Mouse (Mus musculus) liver, embryonic 15.5 days (tissue): ENCODE measurements around the gene Gpr107. TPM values are rescaled to one million over a fixed set of nuclear protein-coding genes. Genes with fewer than 3 reads are reported as not detected.

Experiments
- ATAC-seq: fragments of 200-750 bp; cut with Nextera tagmentation; 2 replicates; pipeline ENCODE4 v1.8.0; 2017; ENCODE audit warnings: moderate number of reproducible peaks, mild to moderate bottlenecking, moderate library complexity; ENCODE audit not compliant: insufficient read depth
- H3K27ac ChIP-seq: fragments of 300-500 bp; sonication (generic); replicated peaks from 2 replicates; pipeline ENCODE4 v1.5.1; 2015; ENCODE audit warnings: mild to moderate bottlenecking, inconsistent platforms
- H3K27me3 ChIP-seq: fragments of 300-500 bp; sonication (generic); 2 replicates; pipeline ENCODE4 v1.6.1; 2015; ENCODE audit warnings: mild to moderate bottlenecking, inconsistent platforms
- H3K36me3 ChIP-seq: fragments of 300-500 bp; sonication (generic); replicated peaks from 2 replicates; pipeline ENCODE4 v1.6.1; 2015; ENCODE audit warnings: moderate library complexity, mild to moderate bottlenecking, inconsistent platforms
- H3K4me1 ChIP-seq: fragments of 300-500 bp; sonication (generic); replicated peaks from 2 replicates; pipeline ENCODE4 v1.6.1; 2015; ENCODE audit warnings: inconsistent platforms
- H3K4me2 ChIP-seq: fragments of 300-500 bp; sonication (generic); 2 replicates; pipeline ENCODE4 v1.6.1; 2015; ENCODE audit warnings: moderate library complexity, mild to moderate bottlenecking, inconsistent platforms
- H3K4me3 ChIP-seq: fragments of 300-500 bp; sonication (generic); replicated peaks from 2 replicates; pipeline ENCODE4 v1.5.1; 2015; ENCODE audit warnings: mild to moderate bottlenecking, inconsistent platforms
- H3K9ac ChIP-seq: fragments of 300-500 bp; sonication (generic); 2 replicates; pipeline ENCODE4 v1.6.1; 2015; ENCODE audit warnings: moderate library complexity, mild to moderate bottlenecking, inconsistent platforms
- H3K9me3 ChIP-seq: fragments of 300-500 bp; sonication (generic); replicated peaks from 2 replicates; pipeline ENCODE4 v1.6.1; 2016; ENCODE audit warnings: inconsistent platforms
- WGBS: fragments of 180-500 bp; shearing (Covaris S2); methylation state at CpG from one replicate; pipeline ENCODE4 v1.1.7; 2015; ENCODE audit warnings: mixed read lengths; ENCODE audit not compliant: insufficient replicate concordance; 5-methylcytosine and 5-hydroxymethylcytosine counted together
- polyA plus RNA-seq: library from polyadenylated mRNA; unstranded; fragments of >200 nt; fragmentation: Nextera tagmentation; extraction: Ambion mirVana; gene quantifications from 2 replicates; pipeline ENCODE4 v1.2.1, GENCODE M21; 2015

Gpr107 gene
- polyA plus RNA-seq, 1 experiment from 2014 or later = 10.4 TPM

DNA sequence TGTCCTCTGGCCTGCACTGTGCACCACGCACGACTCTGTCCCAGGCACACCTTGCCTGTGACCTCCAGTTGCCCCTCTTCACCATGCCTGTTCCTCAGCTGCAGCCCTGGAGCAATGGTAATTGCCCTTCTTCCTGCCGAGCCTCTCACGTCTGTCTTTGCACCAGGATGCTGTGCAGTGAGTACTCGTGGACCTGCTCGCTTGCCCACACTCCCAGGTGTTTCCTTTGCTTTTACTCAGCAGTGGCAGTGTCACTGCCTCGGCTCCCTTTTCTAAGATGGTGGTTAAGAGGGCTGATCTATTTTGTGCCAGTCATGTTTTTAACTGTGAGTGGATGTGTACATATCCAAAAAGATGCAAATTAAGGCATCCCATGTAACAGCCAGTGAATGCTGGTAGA lies 27.4 kb downstream of the Gpr107 start:
- Histone ChIP-seq H3K27ac (no peak overlapping the region), H3K9me3 (no peaks in the 10 kb centered on the region), H3K27me3 (no peaks in the 10 kb centered on the region), H3K4me2 (no peak overlapping the region), H3K9ac (no peak overlapping the region), H3K4me1 (no peaks in the 10 kb centered on the region; the same call in 1 of the 2 replicates), H3K36me3 (peaks cover 72% of the 10 kb centered on the region), H3K4me3 (no peak overlapping the region)
- 64% methylated on average over 7 of the region's 7 CpGs for WGBS
- ATAC-seq = no peak

DNA sequence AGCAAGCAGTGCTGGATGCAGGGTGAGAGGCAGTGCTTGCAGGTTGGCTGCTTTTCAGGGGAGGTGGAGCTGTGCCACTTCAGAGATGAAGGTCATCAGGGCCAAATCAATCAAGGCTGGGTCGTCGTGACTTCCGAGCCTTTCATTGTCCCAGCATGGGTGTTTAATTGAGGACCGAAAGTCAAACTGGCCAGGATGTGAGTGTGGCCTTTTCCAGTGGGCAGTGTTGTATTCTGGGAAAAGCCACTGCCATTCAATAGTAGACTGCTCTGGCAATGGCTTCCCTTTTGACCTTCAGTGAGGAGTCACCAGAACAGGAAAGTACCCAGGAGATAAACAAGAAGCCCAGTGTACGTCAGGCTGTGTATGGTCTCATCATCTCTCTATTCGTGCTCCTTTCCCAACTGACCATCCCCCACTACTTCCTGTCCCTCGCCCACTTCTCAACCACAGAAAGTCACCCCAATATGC lies 28.0 kb downstream of the Gpr107 start:
- H3K4me2 ChIP-seq = no peak overlapping the region
- H3K4me3 ChIP-seq = no peak overlapping the region
- H3K9me3 ChIP-seq = no peaks in the 10 kb centered on the region
- no peaks in the 10 kb centered on the region; the same call in 1 of the 2 replicates for H3K4me1 ChIP-seq
- 54% methylated on average over 7 of the region's 7 CpGs for WGBS
- ATAC-seq = no peak
- H3K27me3 ChIP-seq = no peaks in the 10 kb centered on the region
- H3K9ac ChIP-seq = no peak overlapping the region
- H3K27ac ChIP-seq = no peak overlapping the region
- H3K36me3 ChIP-seq = peaks cover 74% of the 10 kb centered on the region

DNA sequence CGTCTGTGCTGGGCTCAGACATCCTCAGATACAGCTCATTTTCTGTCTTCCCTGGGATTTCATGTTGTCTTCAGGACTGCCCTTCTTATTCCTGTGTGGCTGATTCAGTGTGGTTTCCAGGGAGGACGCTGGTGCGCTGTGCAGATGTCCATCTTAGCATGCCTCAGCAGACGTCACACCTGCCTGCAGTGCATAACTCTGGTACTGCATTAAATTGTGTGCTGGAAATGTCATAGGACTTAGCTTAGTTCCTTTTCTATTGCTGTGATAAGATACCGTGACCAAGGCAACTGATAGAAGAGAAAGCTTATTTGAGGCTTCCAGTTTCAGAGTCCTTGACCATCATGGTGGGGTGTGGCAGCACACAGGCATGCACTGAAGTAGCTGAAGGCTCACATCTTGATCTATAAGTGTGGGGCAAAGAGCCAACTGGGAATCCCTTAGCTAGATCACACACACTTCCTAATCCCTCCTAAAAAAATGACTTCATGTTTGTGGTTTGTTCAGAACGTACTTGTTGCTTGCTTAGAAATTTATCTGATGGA lies 30.7 kb downstream of the Gpr107 start:
- Histone ChIP-seq H3K4me1 (no peaks in the 10 kb centered on the region; the same call in 1 of the 2 replicates), H3K9me3 (no peaks in the 10 kb centered on the region), H3K27me3 (no peaks in the 10 kb centered on the region), H3K9ac (no peak overlapping the region), H3K36me3 (peaks cover 75% of the 10 kb centered on the region), H3K27ac (no peak overlapping the region), H3K4me3 (no peak overlapping the region), H3K4me2 (no peak overlapping the region)
- 62% methylated on average over 6 of the region's 6 CpGs for WGBS
- ATAC-seq = no peak

DNA sequence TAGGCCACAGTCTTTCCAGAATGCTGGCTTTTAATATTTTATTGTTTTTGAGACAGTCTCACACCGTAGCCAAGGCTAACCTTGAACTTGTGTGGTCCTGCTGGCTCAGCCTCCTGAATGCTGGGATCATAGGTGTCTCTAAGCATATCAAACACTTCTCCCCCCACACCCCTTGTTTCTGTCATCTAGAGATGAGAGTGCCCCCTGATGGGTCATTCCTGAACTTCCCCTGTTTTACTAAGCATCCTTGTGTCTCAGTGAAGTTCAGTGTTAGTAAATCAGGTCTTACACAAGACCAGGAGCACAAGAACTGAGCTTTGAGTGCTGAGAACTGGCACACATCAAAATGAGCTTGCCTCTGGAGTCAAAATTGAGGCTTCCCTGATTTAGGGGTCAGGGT lies 31.7 kb downstream of the Gpr107 start:
- 84% methylated on average over 1 of the region's 1 CpGs for WGBS
- Histone ChIP-seq H3K4me2 (no peak overlapping the region), H3K4me1 (no peaks in the 10 kb centered on the region; the same call in 1 of the 2 replicates), H3K4me3 (no peak overlapping the region), H3K27me3 (no peaks in the 10 kb centered on the region), H3K9me3 (no peaks in the 10 kb centered on the region), H3K36me3 (peaks cover 73% of the 10 kb centered on the region), H3K27ac (no peak overlapping the region), H3K9ac (no peak overlapping the region)
- no peak for ATAC-seq

DNA sequence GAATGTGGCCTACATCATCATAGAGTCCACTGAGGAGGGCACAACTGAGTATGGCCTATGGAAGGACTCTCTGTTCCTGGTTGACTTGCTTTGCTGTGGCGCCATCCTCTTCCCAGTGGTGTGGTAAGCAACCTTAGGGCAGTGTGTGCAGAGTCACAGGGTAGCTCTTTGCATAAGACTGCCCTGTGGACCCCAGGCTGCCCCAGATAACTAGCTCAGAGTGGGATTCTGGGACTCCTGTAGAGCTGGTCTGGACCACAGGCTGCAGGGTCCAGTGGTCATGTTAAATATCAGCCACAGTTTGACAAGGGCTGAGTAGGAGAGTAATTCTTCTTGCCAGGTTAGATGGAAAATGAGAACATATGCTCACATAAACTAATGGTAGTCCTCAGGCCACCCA lies 36.6 kb downstream of the Gpr107 start:
- Histone ChIP-seq H3K9ac (no peak overlapping the region), H3K27ac (no peak overlapping the region), H3K4me3 (no peak overlapping the region), H3K36me3 (peaks cover 78% of the 10 kb centered on the region), H3K27me3 (no peaks in the 10 kb centered on the region), H3K4me1 (no peaks in the 10 kb centered on the region), H3K9me3 (no peaks in the 10 kb centered on the region), H3K4me2 (no peak overlapping the region)
- WGBS = 69% methylated on average over 1 of the region's 1 CpGs
- ATAC-seq = no peak

DNA sequence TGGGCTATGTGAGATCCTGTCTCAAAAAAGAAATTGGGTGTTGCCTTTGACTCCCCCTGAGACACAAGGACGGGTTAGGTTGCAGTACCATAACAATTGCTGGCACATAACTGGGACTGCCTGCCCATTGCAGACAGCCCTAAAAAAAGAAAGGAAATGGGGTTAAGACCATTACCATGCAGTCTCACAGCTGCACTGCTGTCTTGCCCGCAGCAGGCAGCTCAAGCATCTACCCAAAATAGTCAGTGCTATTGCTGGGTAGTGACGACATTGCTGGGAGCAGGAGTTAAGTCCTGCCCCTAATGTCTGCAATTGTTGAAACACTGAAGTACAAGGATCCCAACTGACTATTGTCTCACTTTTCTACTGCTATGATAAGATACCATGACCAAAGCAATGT lies 37.5 kb downstream of the Gpr107 start:
- Histone ChIP-seq H3K36me3 (peaks cover 76% of the 10 kb centered on the region), H3K4me3 (no peak overlapping the region), H3K4me2 (no peak overlapping the region), H3K9ac (no peak overlapping the region), H3K27ac (no peak overlapping the region), H3K27me3 (no peaks in the 10 kb centered on the region), H3K4me1 (no peaks in the 10 kb centered on the region), H3K9me3 (no peaks in the 10 kb centered on the region)
- ATAC-seq = no peak
- WGBS = 73% methylated on average over 3 of the region's 3 CpGs

DNA sequence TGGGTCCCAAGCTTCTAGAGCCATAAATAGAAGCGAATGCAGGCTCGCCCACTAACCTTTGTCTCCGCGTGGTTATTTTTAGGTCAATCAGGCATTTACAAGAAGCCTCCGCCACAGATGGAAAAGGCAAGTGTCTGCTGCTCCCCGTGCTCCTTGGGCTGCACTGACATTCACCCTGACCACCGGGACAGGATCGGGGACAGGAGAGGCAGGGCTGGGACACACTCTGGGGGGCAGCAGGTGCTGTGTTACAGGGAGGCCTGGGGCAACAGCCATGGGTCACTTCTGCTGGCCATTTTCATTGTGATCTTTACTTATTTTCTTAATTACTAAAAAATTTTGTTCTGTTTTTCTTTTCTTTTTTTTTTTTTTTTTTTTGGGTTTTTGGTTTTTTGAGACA lies 39.6 kb downstream of the Gpr107 start:
- Histone ChIP-seq H3K27ac (no peak overlapping the region), H3K9me3 (no peaks in the 10 kb centered on the region), H3K27me3 (no peaks in the 10 kb centered on the region), H3K4me3 (no peak overlapping the region), H3K4me2 (no peak overlapping the region), H3K9ac (no peak overlapping the region), H3K36me3 (peaks cover 64% of the 10 kb centered on the region), H3K4me1 (no peaks in the 10 kb centered on the region)
- 81% methylated on average over 8 of the region's 8 CpGs for WGBS
- ATAC-seq = no peak

DNA sequence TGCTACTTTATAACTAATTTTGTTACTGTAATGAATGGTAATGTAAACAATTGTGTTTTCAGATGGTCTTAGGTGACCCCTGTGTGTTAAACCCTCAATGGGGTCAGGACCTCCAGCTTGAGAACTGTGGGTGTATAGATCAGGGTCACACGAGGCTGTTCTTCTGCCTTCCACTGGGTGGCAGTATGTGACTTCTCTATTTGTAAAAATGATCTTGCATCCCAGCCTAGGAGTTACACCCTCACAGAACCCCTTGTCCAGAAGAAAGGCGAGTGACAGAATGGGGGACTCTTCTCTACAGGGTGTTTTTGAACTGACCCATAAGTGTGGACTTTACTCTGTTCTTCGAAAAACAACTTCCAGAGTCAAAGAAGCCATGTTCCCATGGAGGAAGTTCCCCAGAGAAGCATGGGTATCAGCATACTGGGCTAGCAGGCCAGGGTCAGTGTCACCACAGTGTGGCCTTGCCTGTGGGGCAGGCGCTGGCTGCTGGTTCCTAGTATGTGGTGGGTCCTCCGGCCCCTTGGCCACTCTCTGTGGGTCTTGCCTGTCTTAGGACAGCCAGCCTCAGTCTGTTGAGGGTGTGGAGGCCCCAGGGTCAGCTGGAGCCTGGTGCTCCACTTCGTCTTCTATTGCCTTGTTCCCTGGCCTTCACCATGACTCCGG lies 42.4 kb downstream of the Gpr107 start:
- H3K27me3 ChIP-seq = no peaks in the 10 kb centered on the region
- no peak for ATAC-seq
- H3K4me3 ChIP-seq = no peak overlapping the region
- no peak overlapping the region for H3K27ac ChIP-seq
- no peak overlapping the region for H3K9ac ChIP-seq
- no peaks in the 10 kb centered on the region for H3K4me1 ChIP-seq
- H3K36me3 ChIP-seq = peaks cover 43% of the 10 kb centered on the region
- WGBS = 58% methylated on average over 7 of the region's 7 CpGs
- no peaks in the 10 kb centered on the region for H3K9me3 ChIP-seq
- H3K4me2 ChIP-seq = no peak overlapping the region

DNA sequence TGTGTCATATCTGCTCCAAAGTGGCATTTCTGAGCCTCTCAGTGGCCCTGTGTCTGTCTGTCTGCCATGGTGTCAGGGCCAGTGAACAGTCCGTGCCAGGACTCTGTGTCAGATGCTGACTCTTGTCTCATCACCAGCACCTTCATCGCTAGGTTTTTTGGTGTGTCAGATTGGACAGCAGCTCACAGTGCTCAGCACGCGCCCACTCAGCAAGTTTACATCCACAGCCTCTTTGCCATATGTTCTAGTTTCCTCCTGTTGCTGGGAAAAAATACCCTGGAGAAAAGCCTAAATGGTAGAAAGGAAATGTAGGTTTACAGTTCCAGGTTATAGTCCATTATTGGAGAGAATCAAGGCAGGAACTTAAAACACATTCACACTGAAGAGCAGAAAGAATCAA lies 46.5 kb downstream of the Gpr107 start:
- 84% methylated on average over 4 of the region's 4 CpGs for WGBS

DNA sequence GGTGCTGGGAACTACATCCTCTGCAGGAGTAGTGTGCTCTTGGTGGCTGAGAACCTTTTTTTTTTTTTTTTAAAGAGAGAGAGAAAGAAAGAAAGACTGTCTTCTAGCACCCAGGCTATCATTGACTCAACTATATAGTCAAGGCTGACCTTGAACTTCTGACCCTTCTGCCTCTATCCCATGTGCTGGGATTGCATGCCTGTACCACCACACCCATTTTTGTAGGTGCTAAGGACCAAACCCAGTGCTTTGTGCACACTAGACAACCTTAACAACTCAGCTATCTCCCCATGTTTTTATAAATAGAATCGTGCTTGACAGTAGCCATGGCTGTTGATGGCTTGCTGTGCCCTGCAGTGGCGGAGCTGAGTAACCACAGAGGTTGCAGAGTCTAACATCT lies 47.9 kb downstream of the Gpr107 start:
- peaks cover 13% of the 10 kb centered on the region for H3K4me1 ChIP-seq
- H3K9ac ChIP-seq = no peak overlapping the region
- no peak overlapping the region for H3K4me3 ChIP-seq
- no peaks in the 10 kb centered on the region for H3K27me3 ChIP-seq
- H3K4me2 ChIP-seq = no peak overlapping the region
- WGBS = 60% methylated on average over 2 of the region's 2 CpGs
- H3K9me3 ChIP-seq = no peaks in the 10 kb centered on the region
- peaks cover 8% of the 10 kb centered on the region; the same call in 1 of the 2 replicates for H3K36me3 ChIP-seq
- ATAC-seq = no peak
- H3K27ac ChIP-seq = no peak overlapping the region

More for the DNA sequence above, 46.5 kb downstream of the Gpr107 start:
- H3K9me3 ChIP-seq = no peaks in the 10 kb centered on the region
- no peaks in the 10 kb centered on the region for H3K27me3 ChIP-seq
- ATAC-seq = no peak
- peaks cover 20% of the 10 kb centered on the region for H3K36me3 ChIP-seq
- no peak overlapping the region for H3K9ac ChIP-seq
- H3K4me2 ChIP-seq = no peak overlapping the region
- H3K4me3 ChIP-seq = no peak overlapping the region
- H3K27ac ChIP-seq = no peak overlapping the region
- H3K4me1 ChIP-seq = peaks cover 13% of the 10 kb centered on the region

DNA sequence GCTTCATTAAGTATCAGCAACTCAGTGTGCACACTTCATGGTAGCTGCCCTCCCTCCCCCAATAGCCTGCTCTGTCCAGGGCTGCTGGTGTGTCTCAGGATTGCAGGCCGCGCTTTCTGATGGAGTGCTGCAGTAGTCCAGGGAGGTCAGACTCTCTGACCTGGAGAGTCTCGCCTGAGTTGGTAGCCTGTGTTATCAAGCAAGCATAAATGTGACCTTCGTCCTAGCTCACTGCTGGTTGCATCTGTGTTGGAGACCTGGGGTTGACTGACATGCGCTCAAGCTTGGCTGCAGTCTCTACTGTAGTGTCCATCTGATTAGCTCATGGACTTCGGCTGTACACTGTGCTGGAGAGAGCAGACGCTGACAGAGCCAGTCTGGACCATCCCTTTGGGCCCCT lies 49.7 kb downstream of the Gpr107 start:
- Histone ChIP-seq H3K4me1 (peaks cover 21% of the 10 kb centered on the region), H3K36me3 (0 out of 2 replicates have a peak, but pooled peaks cover 3% of the 10 kb centered on the region), H3K27me3 (no peaks in the 10 kb centered on the region), H3K4me3 (no peak overlapping the region), H3K9me3 (no peaks in the 10 kb centered on the region), H3K9ac (no peak overlapping the region), H3K27ac (peak overlapping the region; percentile 69), H3K4me2 (no peak overlapping the region)
- 61% methylated on average over 7 of the region's 7 CpGs for WGBS
- ATAC-seq = peak; percentile 82
